Mouse (Mus musculus) ES-Bruce4 (cell line): Measurements from ENCODE around the gene Baiap2.

ENCODE experiments used
- CTCF ChIP-seq: IDR thresholded peaks from one replicate; pipeline ENCODE4 v1.8.1; 2011; ENCODE audit warnings: low read depth, low read length
- POLR2A ChIP-seq: IDR thresholded peaks from one replicate; pipeline ENCODE4 v1.8.1; 2011; ENCODE audit warnings: low read length; ENCODE audit not compliant: insufficient read depth

- no peak for TF ChIP-seq CTCF
- TF ChIP-seq POLR2A = no peak
Measured at GRCm38 (mm10) chr11:120022841-120023240, 80.3 kb downstream of the Baiap2 start.
